Mouse (Mus musculus): Measurements from ENCODE around the gene Thy1.
A peak's percentile ranks its signal among the peaks of the same experiment; 100 is the strongest.

The Thy1 gene

GRCm38 (mm10) chr9:44082266-44082665 lies 39.1 kb downstream of the Thy1 start:
- DNase-seq (ENCODE audit: extremely low read depth, low read depth): no peak

GRCm38 (mm10) chr9:44083392-44084121 lies 40.4 kb downstream of the Thy1 start:
- no peak for DNase-seq (ENCODE audit: extremely low read depth, low read depth)

GRCm38 (mm10) chr9:44084236-44084635 lies 41.1 kb downstream of the Thy1 start:
- no peak for DNase-seq (ENCODE audit: extremely low read depth, low read depth)

- DNase-seq (ENCODE audit: extremely low read depth, low read depth): no peak
Observed at GRCm38 (mm10) chr9:44084659-44085229, 41.6 kb downstream of the Thy1 start.

- no peak for DNase-seq (ENCODE audit: extremely low read depth, low read depth)
Observed at GRCm38 (mm10) chr9:44085276-44085675, 42.1 kb downstream of the Thy1 start.

- no peak for DNase-seq (ENCODE audit: extremely low read depth, low read depth)
Observed at GRCm38 (mm10) chr9:44085741-44086665, 42.8 kb downstream of the Thy1 start.

- DNase-seq (ENCODE audit: extremely low read depth, low read depth): no peak
Observed at GRCm38 (mm10) chr9:44086960-44087359, 43.8 kb downstream of the Thy1 start.

GRCm38 (mm10) chr9:44087761-44088455 lies 44.7 kb downstream of the Thy1 start:
- DNase-seq (ENCODE audit: extremely low read depth, low read depth): no peak

- peak; percentile 67 for DNase-seq (ENCODE audit: extremely low read depth, low read depth)
Observed at GRCm38 (mm10) chr9:44088877-44089608, 45.9 kb downstream of the Thy1 start.

- no peak for DNase-seq (ENCODE audit: extremely low read depth, low read depth)
Observed at GRCm38 (mm10) chr9:44093612-44094503, 50.7 kb downstream of the Thy1 start.

- DNase-seq (ENCODE audit: extremely low read depth, low read depth): peak; percentile 51
Observed at GRCm38 (mm10) chr9:44094737-44095136, 51.6 kb downstream of the Thy1 start.

GRCm38 (mm10) chr9:44095781-44096180 lies 52.6 kb downstream of the Thy1 start:
- DNase-seq (ENCODE audit: extremely low read depth, low read depth): no peak

GRCm38 (mm10) chr9:44096536-44096935 lies 53.4 kb downstream of the Thy1 start:
- DNase-seq (ENCODE audit: extremely low read depth, low read depth): no peak
